Mouse (Mus musculus): ENCODE measurements around the gene Mxd3.

Gene Mxd3

DNA sequence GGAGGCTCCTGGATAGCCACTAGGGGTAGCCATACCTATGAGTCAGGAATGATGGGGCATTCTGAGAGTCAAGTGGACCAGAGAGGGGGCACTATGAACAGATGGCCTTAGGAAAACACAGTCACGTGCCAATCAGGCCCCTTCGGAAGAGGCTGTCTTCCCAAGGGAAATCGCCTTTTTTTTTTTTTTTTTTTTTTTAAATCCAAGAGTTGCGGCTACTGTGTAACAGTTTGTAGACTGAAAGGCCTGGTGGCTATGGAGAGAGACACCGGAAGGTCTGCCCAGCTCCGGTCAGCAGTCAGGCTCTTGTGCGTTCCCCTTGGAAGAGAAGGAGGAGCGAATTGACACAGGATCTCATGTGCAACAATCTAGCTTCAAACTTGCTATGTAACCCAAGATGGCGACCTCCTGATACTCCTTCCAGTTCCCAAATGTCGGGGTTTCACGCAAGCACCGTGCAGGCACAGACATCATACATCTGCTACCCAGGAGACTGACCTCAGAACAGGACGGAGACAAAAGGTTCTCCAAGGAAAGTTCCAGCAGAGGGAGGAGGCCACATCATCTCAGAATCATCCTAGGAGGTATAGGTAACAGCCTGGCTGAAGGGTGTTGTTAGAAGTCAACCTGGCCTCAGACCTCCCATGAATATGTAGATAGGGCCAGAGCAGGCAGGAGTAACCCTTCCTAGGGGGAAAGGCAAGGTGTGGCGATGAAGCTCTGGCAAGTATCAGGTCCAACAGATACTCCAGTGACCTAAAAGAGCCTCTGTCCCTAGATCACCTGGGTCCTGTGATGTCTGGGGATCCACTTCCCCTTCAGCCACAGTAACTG lies 1.2 kb upstream of the Mxd3 start:
- no peak for DNase-seq

DNA sequence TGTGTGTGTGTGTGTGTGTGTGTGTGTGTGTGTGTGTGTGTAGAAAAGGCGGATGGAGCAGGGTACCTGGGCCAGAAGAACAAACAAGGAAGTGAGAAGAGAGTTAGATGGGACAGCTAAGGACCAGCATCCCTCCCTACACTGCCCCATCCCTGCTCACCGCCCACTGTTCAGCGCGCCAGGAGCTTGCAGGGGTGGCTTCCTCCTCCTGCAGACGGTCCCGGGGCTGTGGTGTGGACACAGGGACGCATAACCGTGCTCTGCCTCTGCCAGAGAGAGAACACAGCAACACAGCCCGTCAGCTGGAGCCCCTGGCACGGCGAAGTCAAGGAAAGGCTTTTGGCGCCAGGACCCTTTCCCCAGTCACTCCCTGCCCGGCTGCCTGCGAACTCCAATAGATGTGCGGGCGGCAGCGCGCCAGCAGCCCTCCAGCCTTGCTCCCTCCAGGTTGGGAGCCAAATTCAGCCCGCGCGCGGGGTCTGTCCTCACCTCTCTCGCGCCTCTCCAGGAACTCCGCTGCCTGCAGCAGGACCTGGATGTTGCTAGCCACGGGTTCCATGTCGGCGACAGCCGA lies 427 bp downstream of the Mxd3 start:
- DNase-seq: peak; percentile 60

GRCm38 (mm10) chr13:55328641-55329040 lies 982 bp downstream of the Mxd3 start:
- DNase-seq: no peak

DNA sequence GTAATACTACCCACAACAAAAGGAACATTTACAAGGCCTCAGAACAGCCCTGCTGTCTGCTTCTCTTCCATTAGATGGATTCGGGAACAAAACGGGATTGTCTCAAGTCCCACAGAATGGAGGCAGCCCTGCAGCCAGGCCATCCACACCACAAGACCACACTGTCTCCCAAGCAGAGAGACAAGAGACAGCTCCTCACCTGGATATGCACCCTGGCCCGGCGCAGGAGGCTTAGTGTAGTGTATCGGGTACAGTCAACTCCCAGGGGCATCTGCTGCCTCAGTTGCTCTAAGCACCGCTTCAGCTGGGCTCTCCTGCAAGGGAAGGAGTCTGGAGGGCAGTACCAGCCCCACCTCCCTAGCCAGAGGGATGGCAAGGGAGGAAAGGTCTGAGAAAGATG lies 1.5 kb downstream of the Mxd3 start:
- DNase-seq: no peak

GRCm38 (mm10) chr13:55327633-55328032 lies 2.0 kb downstream of the Mxd3 start:
- DNase-seq: peak; percentile 82

DNA sequence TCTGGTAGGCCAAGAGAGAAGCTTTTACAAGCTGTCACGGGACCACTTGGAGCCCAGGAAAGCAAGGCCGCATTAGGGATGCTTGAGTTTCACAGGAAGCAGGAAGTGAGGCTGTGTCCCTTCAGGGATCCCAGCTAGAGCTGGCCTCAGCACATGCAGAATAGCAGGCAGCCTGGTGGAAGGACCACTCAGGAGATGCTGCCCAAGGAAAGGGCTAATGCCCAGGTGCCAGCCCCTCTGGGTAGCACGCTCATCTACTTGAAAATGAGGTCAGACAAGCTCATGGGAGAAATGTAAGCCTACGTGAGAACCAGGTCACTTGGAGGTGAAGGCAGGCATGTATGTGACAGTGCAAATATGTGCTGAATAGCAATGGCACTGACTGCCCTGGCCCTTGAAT lies 2.5 kb downstream of the Mxd3 start:
- DNase-seq: no peak

DNA sequence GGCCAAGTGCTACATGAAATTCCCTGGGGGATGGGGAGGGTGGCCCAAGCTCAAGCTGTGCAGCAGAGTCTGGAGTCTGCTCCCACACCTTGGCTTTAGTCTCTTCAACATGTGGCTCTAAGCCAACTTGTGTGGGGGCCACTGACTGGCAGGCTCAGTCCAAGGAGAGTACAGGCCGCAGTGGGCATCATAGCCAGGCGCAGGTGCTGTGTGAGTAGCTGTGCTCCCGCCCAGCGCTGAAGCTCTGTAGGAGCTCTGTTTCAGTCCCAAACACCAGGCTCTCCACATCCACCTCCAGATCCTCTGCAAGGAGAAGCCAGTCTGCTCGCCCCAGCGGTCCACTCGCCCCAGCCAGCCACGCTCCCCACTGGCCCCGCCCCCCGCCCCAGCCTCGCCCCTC lies 4.0 kb downstream of the Mxd3 start:
- DNase-seq: no peak

- peak; percentile 46 for DNase-seq
These were observed 7.3 kb downstream of the Mxd3 start for GRCm38 (mm10) chr13:55322130-55322825.

DNA sequence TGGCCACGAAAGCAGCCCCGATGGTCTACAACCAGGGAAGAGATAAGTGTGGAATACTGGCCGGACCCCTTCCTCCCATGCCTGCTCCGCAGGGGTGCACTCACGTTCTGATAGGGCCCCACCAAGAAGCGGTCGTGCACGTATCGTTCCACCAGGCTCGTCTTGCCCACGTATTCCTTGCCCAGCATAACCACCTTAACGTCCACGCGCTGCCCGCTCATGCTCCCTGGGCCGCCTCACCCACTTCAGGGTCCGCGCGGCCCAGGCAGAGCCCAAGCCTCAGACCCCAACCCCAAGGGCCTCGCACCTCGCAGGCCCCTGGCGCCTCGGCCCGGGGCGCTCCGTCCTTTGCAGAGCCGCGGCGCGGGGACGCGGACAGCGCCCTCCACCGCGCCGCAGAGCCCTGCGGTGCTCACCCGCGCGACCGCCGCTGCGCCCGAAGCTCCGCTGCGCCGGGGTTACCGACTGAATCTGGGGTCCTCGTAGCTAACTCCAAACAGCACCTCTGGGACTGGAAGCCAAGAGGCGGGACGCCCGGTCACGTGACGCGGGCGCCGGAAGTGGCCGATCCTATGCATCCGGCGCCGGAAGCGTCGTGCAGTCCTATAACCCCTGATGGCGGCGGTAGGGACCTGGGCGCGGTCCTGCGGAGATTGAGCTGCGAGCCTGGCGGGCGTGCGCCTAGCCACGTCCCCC lies 8.0 kb downstream of the Mxd3 start, which contains the start of gene Rab24:
Rab24 (minus strand) TSS at position 513 of the 696 bp plus-strand sequence.
- DNase-seq: peak; percentile 88

DNA sequence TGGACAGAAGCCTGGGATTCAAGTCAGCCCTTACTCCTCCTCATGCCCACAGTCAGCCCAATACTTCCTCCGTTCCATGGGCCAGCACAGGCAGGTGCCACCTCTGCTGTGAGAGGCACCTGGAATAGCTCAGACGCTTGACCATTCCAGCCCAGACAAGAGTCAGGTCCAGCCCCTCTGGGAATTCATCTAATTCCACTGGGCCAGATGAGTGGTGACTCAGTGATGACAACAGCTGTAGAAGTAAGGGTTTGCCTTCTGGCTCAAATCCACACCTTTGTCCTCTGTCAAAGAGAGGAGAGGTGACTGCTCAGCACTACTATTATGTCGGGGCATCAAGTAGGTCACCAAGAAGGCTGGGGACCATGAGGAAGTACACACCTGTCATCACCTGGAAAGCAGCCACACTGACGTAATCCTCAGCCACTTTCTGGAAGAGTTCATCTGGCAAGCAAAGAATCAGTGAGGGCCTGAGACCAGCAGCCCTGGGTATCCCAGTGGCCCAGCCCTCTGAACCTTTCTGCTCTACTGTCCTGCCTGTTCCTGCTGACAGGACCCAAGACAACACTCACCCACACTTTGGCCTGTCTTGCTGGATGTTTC lies 9.6 kb downstream of the Mxd3 start, which contains the start of gene Prelid1:
Prelid1 (plus strand) TSS at position 570 of the 603 bp plus-strand sequence.
- peak; percentile 56 for DNase-seq

- DNase-seq: no peak
These were observed 11.3 kb downstream of the Mxd3 start for GRCm38 (mm10) chr13:55318351-55318750.

GRCm38 (mm10) chr13:55314891-55315412 lies 14.7 kb downstream of the Mxd3 start:
- no peak for DNase-seq

DNA sequence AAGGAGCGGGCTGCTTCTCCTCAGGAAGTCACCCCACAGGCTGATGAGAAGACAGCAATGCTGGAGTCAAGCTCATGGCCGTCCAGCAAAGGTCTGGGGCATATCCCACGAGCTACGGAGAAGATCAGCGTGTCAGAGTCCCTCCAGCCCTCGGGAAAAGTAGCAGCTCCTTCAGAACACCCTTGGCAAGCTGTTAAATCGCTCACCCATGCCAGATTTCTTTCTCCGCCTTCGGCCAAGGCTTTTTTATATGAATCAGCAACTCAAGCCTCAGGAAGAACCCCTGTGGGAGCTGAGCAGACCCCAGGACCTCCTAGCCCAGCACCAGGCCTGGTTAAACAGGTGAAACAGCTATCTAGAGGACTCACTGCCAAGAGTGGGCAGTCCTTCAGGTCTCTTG lies 16.6 kb downstream of the Mxd3 start:
- DNase-seq: no peak

DNA sequence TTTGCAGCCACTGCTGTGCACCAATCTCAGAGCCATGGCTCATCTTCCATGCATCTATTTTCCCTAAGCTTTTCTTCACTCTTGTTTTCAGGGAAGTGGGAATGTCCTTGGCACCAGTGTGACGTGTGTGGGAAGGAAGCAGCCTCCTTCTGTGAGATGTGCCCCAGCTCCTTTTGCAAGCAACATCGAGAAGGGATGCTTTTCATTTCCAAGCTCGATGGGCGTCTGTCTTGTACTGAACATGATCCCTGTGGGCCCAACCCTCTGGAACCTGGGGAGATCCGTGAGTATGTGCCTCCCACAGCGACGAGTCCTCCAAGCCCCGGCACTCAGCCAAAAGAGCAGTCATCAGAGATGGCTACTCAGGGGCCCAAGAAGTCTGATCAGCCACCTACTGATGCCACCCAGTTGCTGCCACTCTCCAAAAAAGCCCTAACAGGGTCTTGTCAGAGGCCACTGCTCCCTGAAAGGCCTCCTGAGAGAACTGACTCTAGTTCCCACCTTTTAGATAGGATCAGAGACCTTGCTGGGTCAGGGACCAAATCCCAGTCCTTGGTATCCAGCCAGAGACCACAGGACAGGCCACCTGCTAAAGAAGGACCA lies 17.5 kb downstream of the Mxd3 start:
- DNase-seq: no peak

DNA sequence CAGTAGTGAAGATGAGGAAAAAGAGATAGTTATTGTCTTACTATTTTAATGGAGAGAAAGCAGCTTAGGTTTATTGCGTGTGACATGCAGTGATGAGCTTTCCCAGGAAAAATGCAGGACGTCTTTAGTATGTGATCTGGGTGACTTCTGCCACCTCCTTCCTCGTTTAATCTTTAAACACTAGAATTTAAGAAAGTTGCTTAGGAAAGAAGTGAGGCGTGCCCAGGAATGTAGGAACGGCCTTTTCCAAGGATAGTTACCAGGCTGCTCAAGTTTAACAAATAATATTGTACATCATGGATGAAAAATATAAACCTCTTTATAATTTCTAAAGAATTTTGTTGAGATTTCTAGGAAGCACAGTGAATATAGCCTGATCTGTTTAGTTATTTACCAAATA lies 28.7 kb downstream of the Mxd3 start:
- no peak for DNase-seq

DNA sequence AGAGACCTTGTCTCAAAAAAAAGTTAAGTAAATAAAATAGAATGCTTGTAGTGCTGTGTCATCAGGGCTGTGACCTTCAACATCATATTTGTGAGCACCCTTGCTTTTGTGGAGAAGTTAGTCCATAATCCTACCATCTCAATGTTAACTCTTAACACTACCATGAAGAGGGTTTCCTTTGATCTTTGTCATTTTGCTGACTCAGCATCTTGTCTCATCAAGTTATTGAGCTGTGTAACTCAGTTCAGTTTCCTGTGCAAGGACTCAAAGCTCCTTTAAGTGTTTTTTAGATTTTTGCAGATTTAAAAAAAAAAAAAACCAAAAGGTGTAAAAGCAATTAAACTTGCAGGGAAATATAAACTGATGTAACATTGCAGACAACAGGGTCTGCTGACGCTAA lies 32.9 kb downstream of the Mxd3 start:
- DNase-seq: no peak

GRCm38 (mm10) chr13:55288854-55289253 lies 40.8 kb downstream of the Mxd3 start:
- DNase-seq: no peak

- DNase-seq: no peak
These were observed 52.0 kb downstream of the Mxd3 start for GRCm38 (mm10) chr13:55277646-55278045.

- DNase-seq: no peak
These were observed 52.4 kb downstream of the Mxd3 start for GRCm38 (mm10) chr13:55277203-55277602.

Measured in cerebellum, adult 11-12 months (tissue).